Mouse (Mus musculus) kidney, adult 18-20 months (tissue): ENCODE data around the gene Gm21822.
"Not testable (repeated sequence)": the region's sequence is repeated elsewhere in the genome, so short reads cannot be mapped to it uniquely, and the experiment has no call there.

Experiments used
- DNase-seq: peaks from one replicate; pipeline ENCODE4 v3.0.0; 2021

The Gm21822 gene

DNA sequence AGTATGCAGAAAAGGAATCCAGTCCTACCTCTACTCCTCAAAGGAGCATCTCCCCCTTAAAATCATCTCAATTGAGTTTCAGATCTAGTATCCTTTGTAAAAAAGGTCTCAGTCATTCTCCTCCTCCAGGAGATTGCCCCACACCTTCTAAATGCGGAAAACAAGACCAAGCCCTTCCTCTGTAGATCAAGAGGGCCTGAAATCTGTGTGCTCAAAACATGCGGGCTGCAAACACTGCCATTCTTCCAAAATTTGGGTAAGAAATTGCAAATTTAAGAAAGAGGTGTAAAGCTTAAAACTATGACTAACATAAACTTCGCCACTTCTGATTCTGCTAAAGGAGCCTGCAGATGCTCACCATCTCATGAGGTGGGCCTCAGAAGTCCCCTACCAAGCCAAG lies at the start of gene Gm21822:
TSS of gene Gm21822 (plus strand) at position 301 of the 400 bp plus-strand sequence.
- DNase-seq = not testable (repeated sequence)
